Mouse (Mus musculus): ENCODE data around the gene Pitx2.

- TF ChIP-seq POLR2A (IDR thresholded peaks at IDR 0.05; ENCODE audit: borderline replicate concordance, extremely low read depth, insufficient read depth, insufficient read length, poor library complexity, severe bottlenecking) (no peak), CTCF (IDR thresholded peaks at IDR 0.05; ENCODE audit: borderline replicate concordance, extremely low read depth, insufficient read depth, insufficient read length) (no peak)
Measured at GRCm38 (mm10) chr3:129225577-129226289, 26.1 kb downstream of the Pitx2 start.

Measured in brain, embryonic 14.5 days (tissue).